Mouse (Mus musculus) lung, postnatal 4 days (tissue): ENCODE data around the gene Pcsk5.

Source experiments
- DNase-seq, 2 experiments: peaks; one replicate each; pipeline ENCODE4 v3.0.0; 2021

Pcsk5 gene

DNA sequence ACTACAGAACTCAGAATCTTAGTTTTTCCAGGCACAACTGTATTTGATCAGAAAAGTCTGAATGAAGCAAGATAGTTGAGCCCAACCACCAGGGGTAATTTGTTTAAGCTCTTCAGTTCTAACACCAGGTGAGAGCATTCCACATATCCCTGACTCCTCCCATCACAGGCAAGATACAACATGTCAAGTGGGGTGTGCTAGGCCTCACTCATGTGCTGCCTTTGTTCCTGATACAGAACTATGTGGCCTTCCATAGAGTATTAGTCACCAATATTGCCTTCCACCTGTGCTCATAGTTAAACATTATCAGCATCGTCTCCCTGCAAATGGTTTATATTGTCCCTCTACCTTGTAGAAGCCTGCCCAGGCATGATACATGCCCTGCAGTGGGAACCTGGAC lies 36.6 kb downstream of the Pcsk5 start:
- no peak for DNase-seq

DNA sequence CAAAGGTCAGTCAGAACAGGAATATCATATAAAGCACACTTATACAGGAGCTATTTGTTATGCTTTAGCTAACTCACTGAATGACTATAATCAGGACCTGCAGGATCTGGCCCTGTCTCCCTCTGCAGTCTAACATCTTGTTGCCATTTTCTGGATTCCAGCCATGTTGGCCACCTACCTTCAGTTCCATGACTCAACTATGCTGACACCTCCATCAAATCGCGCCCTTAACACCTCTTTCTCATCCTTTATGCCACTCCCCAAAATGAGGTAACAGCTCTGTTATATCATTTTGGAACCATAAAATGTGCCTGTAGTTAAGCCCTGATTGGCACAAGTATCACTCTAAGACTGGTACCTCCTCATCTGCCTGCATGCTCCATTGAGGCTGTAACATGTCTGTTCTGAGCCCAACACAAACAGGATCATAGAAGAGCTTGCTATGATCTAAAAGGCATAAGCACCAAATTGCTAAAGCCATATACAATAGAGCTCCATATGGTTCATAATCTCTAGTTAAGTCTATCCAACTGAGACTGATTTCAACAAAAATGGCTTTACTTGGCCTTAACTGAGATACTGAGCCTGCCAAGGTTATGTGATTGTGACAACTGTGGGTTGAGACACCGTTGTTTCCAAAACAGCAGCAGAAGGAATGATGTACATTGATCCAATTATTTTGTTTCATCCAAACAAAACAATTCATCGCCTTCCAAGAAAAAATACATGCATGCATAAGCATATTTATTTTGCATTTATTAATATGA lies 37.8 kb downstream of the Pcsk5 start:
- DNase-seq, result no peak

DNA sequence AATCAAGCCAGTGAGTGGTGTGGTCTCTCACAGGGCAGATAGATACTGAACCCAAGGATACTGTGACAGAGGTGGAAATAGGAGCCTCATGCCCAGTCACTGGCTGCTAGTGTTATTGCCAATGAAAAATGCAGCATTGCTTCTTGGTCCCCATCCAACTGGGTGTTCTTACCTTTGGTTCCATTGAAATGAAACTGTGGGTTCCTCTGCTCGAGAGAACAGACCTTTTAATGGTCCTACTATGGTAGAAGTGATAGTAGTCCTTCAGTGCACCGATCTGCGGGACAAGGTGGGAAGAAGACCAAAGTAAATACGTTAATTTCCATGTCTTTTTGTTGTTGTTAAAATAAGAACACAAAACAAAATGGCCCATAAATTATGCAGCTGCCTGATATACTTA lies 44.0 kb downstream of the Pcsk5 start:
- no peak for DNase-seq

DNA sequence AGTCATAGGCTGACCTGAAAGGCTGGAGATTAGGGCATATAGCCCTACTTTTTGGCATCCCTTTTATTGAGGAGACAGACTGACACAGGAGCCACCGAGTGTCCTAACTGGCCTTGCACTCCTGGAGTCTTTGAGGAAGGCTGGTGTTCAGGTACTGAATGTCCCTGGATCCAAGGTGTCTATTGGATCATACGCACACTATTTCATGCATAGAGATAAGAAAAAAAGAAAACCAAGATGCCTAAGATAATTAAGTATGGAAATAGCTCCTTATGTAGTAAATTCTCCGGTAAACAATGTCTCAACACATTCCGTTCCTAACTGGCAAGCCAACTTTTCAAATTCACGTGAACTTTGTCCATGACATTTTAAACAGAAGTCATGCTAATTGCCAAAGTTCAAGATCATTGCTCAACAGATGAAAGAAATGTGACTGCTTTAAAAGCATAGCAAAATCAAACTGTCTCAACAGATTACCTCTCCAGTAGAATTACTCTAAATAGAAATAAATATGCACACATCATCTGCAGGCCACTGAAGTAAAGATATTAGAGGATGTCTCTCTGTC lies 45.9 kb downstream of the Pcsk5 start:
- no peak for DNase-seq

DNA sequence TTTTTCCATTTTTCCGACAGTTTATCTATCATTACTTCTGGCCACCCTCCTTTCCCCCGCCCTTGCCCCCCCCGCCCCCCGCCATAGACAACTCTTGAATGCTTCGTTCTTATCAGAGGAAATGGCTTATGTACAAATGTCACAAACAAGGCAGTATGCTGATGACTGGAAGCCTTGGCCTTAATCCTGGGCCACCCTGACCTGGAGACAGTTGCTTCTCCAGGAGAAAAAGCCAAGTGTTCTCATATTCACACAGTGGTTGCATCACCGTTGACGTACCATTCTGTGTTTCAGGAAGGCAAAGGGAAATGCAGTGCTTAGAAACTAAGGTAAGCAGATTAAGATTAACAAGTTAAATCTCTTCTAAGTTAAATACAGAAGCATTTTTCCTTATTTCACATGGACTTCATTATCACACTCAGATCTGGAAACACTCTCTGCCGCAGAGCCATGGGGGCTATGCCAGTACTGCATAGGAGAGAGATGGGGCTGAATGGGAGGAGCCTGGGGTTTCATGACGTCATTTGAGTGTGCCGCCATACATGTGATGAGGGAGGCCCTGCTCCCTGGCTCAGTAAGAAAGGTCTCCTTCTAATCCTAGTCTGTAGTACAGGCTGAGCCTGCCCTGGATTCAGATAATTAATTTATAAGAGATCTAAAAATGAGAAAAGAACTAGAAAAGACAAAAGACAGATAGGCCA lies 48.7 kb downstream of the Pcsk5 start:
- DNase-seq, result peak in 1 of 2 experiments; percentile 36

DNA sequence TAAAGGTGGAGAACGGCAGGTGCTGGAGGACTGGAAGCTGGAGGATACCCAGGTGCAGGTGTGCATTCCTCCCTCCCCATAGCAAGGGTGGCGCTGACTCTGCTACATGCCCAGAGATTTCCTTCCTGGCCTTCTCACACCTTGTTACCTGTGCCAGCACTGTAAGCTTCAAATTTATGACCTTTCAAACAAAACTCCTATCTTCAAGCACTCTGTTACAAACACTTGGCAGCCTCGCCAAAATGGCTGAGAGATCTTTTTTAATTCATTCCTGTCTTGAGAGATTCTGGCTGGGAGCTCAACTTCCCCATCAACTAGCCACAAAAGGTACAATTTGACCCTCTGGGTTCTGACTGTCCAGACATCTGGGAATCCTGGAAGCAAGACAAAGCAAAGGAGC lies 50.7 kb downstream of the Pcsk5 start:
- DNase-seq, result no peak

DNA sequence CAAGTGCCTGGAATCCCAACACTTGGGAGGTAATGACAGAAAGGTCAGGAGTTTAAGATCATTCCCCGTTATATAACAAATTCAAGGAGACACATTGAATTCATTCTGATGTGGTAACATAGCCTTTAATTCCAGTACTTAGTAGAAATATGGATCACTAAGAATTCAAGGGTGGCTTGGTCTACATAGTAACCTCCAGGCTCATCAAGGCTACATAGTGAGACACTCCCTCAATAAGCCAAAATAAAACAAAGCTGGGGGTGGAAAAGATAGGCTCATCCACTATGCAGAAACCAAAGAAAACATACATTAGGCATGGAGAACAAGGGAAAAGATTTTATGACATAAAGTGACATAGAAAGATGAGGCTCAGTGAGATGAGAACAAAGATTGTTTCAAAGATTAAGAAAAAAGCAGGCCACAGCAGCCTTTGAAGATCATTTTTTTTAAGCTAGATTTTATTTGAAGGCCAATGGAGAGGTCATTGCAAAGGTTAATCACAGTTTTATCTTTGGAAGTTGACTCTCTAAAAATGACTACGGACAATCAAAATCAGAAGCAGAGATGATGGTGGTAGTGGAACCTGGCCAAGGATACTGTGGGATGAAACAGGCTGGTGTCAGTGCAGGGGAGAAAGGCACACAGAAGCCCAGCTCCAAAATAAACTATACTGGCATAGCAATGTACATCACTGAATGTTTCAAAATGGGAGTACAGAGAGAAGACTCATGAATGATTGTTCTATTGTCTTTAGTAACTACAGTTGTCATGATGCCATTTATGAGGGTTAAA lies 52.8 kb downstream of the Pcsk5 start:
- no peak for DNase-seq

DNA sequence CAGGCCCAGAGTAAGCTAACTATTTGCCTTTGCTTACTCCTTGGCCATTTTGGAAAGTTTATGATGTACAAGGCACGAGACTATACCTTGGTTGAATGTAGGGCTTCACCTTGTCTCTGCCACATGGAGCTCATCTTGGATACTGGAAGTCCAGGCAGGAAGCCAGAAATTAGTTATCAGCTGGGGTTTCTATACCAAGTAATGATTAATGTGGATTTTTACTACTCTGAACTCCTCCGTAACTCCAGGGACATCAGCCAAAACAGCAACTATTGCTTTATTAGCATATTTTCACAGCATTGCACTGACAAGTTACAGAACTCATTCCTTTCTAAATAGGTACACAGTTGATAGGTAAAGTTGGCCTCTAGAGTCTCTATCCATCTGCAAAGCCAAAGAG lies 54.2 kb downstream of the Pcsk5 start:
- DNase-seq, result no peak

DNA sequence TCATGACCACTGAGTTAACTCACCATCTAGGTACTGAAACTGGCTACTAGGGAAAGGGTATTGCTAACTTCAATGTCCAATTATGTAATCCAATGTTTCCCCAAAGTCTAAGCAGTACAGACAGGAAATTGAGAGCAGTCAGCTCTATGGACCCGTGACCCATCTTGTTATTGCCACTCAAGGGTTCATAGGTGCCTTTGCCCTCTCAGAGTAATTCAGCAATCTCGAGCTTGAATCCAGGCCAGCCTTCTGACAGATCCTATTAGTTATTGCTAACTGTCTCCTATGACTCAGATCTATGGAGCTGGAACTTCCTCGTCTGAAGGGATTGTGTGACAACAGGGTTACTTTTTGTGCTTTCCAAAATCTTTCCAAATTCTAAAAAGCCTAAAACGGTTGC lies 56.1 kb downstream of the Pcsk5 start:
- no peak for DNase-seq

DNA sequence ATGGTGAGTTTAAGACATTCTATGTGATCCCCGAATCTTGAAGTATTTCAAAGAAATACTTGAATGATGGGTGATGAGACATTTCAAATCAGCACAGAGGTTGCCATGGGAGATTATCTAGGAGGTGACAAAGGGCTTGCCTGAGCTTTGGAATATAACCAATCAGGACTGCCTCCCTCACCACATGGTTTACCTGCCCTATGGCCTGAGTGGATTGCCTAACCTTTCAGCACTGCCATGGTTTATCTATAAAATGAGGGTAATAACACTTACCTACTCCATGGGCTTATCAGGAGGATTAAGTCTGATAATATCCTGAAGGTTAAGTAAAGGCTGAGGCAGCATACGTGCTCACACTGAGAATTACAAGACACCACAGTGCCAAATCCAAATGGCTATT lies 61.5 kb downstream of the Pcsk5 start:
- DNase-seq, result no peak

DNA sequence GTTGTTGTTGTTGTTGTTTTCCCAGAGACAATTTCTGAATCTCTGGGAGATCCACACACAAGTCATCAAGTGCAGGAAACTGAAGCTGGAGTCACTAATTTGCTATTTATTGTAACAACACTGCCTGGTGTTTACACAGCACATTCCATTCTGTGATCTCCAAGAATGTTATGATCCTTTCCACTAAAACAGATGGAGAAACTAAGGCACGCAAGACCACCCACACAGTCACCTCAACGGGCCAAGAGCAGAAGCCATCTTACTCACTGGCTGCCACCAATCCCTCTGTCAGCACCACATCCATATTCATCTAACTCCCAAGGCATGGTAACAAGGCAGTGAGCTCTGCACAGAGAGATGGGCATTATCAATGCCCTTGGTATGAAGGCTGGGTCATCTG lies 62.3 kb downstream of the Pcsk5 start:
- DNase-seq, result no peak

DNA sequence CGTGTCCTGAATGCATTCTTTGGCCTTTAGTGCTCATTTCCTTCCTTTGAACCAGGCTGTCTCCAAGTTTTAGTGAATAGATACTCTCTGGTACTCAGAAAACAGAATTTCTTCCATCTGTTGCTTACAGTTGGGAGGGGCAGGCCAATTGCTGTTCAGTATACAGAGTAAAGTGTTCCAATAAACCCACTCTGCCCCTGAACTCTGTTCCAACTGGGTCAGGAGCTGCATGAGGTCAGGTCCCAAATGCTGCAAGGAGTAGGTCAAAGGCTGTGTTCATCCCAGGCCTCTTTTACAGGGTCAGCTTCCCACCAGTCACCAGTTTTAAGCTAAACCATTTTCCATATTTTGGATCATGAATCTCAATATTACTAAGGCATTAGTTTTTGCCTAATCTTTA lies 63.4 kb downstream of the Pcsk5 start:
- DNase-seq, result no peak

DNA sequence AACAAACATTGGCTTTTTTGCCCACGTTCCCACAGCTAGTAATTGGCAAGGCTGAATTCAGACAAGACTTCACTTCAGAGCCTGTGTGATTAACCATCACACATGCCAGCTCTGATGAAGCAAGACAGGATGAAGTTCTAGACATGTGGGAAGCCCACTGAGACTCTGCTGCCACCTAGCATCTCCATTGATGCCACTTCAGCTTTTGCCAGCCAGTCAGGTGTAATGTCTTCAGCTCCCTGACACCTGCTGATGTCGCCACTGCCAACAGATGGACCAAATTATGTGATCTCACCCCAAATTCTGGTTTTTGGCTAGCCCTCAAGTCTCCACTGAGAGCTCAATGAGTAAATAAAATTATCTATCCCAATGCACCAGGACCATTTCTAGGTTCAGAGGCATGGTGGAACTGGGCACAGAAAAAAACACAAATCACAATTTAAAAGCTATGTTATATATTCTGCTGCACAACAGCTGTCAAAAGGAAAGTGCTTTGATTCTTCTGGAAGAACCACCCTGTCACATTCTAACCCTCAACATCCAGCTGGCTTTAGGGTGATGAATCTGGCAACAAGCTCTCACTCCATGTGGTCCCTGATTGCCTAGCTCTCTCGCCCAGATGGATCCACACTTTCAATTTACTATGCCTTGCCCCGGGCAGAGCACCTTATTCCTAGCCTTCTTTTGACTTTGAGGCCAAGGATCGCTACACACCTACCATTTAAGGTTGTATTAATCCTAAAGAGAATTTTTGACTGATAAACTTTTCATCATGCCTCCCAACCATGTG lies 67.6 kb downstream of the Pcsk5 start:
- no peak for DNase-seq

DNA sequence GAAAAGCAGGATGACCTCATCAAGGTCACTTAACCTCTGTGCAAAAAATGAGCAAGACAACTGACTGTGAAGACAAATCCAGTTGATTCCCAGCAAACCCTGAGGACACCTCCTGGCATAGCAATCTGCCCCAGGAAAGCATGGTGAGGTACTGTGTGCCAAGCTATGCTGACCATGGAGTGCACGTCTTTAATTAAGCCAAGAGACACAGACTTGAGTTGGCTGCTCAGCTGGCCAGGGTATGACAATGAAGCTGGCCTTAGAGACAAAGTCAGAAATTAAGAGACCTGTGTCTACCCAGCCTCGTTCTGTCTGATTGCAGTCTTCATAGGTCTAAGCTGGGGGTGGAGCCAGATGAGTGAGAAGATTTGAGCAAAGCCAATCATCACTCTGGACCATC lies 72.4 kb downstream of the Pcsk5 start:
- DNase-seq, result no peak

DNA sequence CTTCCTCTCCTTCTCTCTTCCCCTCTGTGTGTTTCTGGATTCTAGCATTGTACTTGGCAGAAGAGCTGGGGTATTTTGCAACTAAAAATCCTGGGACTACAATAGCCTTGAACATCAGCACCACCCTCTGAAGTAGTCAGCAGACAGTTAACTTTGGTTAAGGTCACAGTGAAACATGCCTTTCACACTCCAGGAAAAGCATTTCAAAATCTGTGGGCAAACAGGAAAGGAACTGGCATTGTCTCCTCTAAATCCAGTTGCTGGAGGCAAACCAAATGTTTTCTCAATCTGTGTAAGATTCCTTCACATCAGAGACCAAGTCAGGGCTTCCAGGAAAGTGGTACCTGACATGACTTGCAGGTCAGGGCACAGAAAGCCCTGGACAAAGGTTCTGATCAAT lies 74.7 kb downstream of the Pcsk5 start:
- no peak for DNase-seq

DNA sequence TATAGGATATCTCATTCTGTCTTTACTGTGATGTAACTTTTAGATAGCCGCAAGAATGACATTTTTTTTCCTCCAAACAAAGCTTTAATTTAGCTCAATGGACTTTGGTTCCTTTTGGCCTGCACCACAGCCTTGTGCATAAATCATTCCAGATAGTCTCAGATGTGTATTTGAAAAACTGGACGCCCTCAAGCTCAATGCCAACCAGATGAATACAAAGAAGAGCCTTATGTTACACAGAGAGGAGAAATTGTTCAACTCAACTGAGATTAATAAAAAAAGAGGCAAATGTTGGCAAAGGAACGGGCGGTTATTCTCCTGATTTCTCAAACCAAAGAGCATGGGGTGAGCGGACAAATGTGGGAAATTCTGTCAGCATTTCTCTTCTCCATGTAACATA lies 75.8 kb downstream of the Pcsk5 start:
- DNase-seq, result no peak

DNA sequence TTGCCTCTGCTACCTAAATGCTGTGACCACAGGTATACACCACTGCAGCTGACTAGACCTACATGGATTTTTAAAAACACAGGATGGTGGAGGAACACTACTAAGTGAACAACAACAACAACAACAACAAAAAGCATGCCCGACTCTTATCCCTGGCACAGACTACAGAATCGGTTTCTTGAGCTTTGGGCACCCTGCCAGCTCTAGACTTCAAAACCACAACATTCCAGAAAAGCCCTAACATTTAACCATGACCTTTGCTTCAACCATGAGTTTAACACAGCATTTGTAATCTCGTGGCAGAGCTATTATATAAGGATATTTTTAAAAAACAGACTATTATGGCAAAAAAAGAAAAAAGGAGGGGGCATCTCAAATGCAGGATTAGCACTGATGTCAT lies 84.6 kb downstream of the Pcsk5 start:
- DNase-seq, result no peak

DNA sequence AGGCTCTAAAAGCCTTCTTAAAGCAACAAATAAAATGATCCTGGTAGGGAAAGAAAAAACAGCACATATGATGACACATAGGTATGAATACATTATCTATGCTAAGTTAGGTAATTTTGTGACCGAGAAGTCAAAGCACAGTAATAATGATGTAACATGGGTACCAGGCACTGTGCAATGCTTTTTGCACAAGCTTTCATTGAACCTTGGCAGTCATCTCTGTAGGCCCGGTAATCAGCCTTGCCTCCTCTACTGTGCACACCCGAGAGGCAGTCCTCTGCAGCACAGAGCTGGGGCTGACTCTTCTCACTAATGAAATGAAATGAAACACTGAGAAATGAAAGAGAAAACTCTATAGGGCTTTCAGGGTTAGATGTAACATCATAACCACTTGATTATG lies 89.1 kb downstream of the Pcsk5 start:
- DNase-seq, result no peak

DNA sequence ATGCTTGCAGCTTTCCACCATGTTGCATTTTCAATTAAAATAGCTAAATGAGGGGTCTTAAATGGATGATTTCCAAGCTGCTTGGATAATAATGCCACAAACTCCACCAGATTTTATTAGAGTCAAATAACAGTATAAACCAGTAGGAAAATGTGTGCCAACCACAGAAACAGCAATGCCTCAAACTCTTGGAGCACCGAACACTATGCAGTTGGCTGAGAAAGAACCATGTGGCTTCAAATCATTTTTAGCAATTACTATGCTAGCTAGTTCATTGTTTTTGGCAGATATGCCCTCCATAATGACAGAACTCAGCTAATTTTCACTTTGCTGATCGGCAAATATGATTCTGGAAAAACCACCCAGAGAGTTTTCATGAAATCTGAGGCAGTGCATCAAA lies 92.1 kb downstream of the Pcsk5 start:
- no peak for DNase-seq

DNA sequence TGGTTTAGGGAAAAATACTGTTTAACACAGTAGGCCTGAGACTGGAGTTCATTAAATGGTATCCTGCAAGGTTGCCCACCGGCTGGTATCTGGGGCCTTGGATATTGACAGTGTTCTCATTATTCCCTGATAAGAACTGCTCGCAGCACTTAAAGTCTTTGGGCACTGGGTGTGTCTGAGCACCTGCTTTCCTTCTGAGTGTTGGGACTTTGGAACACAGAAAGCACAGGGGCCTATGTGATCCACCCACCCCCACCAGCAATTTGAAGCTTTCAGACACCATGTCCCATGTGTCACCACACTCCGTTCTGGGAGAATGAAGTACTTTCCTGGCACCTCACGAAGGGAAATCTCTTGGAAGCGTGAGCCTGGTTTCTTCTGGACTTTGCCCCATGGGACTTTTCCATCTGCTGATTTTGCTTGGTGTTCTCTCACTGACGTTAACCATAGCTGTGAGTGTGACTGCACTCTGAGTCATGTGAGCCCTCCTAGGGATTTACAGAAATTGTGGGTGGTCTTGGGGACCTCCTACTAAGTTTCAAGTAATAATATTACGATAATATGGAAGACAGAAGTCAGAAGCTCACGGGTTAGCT lies 92.9 kb downstream of the Pcsk5 start:
- no peak for DNase-seq

DNA sequence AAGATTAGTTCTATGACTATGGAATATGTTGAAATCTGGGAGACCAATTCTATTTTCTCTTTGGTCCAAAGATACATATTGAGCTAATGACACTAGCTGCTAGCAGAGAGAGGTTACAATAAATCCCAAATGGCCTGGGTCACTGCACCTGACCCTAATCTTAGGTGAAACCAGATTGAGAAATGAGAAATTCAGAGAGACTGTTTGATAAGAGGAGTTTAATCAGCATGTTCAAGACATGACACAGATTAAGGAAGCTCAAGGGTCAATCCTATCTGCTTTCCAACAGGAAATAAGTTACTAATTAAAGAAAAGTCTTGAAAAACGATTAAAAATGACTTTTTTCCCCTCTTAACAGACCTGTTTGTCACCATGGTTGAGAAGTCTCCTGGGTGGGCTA lies 96.0 kb downstream of the Pcsk5 start:
- no peak for DNase-seq

DNA sequence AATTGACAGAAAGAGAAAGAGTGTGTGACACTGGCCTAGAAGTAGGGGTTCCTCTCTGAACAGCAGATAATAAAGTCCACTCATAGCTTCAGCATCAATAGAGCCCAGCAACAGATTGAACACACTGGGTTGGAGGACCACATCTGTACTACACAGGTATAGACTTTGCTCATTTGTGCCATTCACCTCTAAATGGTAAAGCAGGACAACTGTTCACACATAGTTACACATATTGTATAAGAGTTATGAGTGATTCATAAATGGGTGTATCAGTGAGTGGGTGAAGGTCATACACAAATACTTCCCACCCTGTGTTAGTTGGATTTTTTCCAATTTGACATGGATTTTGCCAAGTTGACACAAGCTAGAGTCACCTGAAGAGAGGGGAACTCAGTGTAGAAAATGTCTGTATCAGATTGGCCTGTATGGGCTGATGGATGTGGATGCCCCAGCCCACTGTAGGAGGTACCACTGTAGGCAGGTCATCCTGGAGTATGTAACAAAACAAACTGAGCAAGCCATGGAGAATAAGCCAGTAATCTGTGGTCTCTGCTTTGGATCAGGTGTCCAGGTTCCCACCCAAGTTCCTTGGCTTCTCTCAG lies 104.7 kb downstream of the Pcsk5 start:
- DNase-seq, result no peak
